Mouse (Mus musculus) brain, adult 2 months (tissue): ENCODE measurements at regions not wholly inside any gene's neighbourhood (a gene's known extent, or its start where the extent isn't known, plus 50 kb on each side); places are given as distances from the start of the nearest gene placed in this dataset.

ENCODE experiments used
- DNase-seq: peaks from one replicate; pipeline ENCODE4 v3.0.0; 2011; ENCODE audit warnings: low read depth, low spot score

DNA sequence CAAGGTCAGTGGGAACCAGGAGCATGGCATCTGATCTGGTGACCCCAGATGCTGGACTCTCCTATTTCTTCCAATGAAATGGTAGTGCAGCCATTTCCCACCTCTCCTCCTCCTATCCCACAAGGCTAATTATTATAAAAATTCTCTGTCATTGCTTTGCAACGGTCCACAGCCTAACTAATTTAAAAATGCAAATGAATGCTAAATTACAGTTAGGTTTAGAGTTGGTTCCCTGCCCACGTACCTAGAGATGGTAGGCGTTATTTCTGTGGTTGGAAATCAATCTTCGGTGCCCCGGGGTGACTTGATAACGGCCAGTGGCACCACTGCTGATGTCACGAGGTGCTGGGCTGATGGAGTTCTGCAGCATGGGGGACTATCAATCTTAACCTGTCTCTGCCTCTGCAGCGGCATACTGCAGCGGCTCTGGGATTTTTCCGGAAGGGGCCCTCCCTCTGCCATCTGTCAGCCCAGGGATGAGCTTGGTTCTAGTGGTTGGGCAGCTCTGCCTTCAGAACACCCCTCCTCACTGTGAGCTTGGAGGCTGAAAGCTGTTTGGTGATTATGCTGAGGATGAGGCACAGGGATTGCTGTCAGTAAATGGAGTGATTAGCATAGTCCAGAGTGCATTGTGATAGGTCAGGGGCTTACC, 66.5 kb downstream of the Nmur2 start:
- peak; percentile 64 for DNase-seq

DNA sequence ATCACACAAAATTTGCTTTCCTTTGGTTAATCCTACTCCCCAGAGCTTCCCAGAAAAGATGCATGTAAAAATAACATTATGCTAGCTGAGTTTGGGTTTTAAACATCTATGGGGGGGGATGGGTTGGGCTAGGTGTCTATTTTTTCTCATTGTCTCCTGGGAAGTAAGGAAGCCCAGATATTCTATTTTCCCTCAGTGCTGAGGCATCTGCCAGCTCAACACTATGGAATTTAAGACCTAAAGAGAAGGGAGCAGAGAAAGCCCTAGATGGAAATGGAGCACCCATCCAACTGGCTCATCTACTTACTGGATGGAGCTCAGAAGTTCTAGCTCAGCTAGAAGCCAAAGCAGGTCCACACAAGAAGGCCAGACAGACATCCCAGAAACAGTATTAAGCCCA, 74.2 kb downstream of the Nmur2 start:
- DNase-seq, result no peak

DNA sequence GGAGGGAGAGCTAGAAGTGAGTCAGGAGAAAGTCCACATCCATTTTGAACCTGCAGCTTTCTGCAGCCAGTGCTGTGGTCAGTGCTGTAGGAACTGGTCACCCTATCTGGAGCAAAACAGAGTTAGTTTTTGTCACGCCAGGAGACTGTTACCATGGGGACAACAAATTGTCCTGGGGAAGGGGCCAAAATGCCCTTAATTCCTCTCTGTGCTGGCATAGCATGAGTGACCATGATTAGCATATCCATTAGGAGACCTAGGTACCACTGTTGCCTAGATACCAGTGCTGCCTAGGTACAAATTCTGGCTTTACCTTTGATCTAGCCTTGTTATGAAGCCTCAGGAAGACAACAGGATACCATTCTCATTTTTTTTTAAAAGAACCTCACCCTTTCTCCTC, 82.4 kb downstream of the Nmur2 start:
- peak; percentile 13 for DNase-seq

DNA sequence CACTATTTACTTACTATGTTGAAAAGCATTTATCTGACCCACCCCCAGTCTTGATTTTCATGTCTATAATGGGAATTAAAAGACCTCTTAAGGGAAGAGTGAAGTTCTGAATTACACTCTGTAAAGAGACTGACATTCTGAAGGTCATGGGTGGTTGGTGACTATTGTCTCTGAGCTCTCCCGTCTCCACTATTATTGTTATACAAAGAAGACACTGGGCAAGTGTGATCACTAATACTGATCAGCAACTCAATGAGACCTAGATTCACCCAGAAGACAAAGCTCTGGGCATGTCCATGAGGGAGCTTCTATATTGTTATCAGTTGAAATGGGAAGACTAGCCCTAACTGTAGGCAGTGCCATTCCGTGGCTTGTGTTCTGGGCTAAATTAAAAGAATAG, 83.5 kb downstream of the Nmur2 start:
- no peak for DNase-seq

DNA sequence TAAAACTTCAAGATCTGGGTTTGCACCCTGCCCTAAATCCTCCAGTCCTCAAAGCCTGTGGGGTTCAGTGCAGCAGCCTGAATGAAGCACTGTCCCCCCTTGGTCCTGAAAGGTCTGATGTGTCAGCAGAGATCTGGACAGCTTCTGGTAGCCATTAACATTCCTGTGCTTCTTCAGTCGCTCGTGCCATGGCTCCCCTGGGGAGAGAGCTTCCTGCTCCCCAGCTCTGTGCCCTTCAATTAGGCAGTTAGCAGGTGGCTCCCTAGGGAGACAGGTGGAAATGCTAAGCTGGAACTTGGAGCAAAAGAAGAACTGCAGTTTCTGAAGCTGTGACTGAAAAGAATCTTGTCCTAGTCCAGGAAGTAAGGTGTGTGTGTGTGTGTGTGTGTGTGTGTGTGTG, 87.1 kb downstream of the Nmur2 start:
- DNase-seq, result no peak

DNA sequence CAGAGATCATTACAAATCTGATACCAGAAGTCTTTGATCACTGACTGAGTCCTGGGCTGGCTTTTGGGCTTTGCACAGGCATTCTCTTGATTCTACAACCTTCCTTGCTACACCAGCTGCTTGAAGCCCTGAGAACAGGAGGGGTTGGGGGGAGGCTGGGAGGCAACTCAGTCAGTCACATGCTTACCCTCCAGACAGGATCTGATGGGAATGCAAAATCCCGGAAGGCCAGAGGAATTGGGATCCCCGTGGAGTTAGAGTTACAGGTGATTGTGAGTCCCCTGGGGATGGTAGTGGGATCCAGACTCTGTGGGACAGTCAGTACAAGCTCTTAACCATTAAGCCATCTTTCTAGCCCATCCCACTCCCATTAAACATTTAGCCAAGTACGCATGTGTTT, 91.2 kb downstream of the Nmur2 start:
- DNase-seq, result no peak

DNA sequence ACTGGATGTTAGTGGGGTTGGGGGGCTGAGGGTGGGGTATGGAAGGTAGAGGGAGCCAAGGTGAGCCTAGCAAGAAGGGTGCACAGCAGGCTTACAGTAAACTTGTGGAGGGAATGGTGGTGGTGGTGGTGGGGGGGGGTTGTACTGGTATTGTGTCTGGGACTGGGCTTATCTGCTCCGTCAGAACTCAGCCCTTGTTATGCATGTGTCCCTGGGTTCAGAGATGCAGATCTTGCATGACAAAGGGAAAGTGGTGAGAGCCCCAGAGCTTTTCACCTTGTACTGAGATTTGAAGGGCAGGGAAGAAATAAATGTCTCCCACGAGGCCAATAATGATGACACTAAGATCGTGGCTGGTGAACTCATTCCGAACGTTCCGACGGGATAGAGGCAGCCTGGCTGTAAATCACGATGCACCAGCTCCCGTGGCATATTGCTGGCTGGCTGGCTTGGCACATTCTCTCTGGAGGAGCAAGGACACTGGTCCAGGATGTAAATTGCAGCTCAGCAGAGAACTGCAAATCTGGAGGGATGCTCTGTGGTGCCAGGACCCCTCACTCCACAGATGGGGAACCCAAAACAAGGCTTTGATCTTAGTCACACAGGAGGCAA, 94.1 kb downstream of the Nmur2 start:
- peak; percentile 25 for DNase-seq

DNA sequence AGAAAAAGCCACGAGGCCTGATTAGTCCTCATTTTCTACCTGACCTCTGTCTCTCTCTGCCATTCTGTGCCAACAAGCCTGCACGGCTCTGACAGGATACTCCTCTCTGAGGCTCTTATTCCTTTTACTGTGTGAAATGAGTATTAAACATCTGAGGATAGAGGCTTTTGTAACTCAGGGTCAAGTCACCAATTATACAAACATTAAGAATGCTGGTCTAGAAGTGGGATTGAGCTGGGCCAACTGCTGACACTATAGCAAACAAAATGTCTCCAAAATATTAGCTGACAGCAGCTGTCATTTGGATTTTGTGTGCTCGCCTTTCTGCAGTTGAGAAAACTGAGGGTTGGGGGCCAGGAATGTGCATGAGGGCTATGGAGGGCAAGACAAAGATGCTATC, 94.8 kb downstream of the Nmur2 start:
- no peak for DNase-seq

DNA sequence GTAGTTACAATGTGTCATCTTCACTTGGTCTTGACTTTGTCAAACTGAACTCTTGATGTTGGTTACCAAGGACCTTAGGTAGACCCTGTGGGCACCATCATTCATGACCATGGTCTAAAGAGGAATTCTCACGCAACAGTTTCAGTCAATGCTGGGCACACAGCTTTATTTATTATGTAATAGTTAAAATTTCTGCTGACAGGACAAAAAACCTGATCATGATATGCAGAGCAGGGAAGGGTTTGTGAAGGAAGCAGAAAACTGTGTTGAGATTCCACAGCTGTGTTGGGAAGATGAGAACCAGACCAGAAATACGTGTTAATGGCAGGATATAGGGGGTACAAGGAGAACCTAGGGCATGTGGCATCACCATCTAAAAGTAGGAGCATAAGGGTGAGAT, 100.8 kb downstream of the Nmur2 start:
- DNase-seq, result no peak

DNA sequence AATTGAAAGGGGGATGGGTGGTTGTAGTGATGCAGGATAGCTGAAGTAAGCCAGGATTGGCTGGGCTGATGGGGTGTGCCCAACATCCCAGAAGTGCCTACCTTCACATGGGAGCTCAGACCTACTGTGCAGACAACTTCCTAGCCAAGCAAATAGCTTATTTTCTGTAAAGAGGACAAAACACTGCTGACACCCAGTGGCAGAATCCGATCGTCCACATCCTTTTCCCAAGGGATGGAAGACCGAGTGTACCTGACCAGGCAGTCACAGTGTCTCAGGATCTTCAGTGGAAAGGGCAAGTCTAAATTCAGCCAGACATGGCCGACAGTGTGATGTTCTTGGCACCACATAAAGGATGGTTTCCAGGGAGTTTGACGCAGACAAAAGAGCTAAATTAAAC, 114.4 kb downstream of the Nmur2 start:
- DNase-seq, result peak; percentile 48

DNA sequence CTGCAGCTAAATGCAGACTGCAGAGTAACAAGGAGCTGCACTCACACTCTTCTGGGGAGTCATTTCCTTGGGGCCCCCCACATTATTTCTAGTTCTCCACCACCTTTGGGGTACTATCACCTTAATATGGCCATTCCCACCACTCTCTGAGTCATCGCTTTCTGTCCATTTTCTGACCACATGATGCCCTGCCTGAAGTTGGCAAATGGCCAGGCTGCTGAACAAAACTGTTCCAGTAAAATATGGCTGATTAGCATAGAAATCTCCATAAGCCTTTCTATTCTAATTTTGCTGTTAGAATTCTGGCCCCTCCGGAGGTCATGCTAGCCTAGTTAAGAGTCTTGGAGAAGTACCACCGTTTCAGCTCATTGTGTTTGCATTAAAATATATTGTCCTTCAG, 121.7 kb downstream of the Nmur2 start:
- DNase-seq, result no peak

DNA sequence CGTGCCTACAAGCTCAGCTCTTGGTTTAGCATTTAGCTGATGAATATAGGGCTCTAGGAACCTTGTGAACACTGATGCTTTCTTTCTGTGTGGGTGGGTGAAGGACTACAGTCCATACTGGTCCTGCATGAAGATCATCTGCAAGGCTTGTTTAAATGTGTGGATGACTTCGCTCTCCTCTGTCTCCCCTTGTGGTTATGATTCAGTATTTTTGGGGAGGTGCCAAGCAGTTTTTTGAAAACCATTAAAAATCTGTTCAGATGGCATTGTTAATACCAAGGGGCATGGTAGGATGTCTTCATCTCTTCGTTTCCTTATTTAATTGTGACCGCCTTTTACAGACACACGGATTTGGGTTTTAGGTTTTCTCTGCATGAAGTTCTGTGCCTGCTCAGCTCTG, 122.4 kb downstream of the Nmur2 start:
- DNase-seq, result no peak

DNA sequence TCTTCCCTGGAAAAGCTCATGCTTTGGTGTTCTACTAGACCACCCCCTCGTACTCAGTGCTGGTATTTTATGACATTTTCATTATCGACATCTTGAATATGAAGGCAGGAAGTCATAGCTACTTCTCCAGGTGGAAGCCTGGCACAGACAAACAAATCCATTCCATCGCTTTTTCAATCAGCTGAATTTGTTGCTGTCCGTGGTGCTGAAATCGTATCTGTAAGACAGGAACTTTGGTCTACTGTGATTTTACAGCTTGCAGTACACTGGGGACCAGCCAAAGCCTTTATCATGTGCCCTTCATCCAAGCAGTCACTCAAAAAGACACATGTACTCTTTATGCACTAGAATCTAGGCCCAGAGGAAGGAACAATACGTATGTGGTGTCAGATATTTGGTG, 143.3 kb downstream of the Nmur2 start:
- DNase-seq, result no peak

DNA sequence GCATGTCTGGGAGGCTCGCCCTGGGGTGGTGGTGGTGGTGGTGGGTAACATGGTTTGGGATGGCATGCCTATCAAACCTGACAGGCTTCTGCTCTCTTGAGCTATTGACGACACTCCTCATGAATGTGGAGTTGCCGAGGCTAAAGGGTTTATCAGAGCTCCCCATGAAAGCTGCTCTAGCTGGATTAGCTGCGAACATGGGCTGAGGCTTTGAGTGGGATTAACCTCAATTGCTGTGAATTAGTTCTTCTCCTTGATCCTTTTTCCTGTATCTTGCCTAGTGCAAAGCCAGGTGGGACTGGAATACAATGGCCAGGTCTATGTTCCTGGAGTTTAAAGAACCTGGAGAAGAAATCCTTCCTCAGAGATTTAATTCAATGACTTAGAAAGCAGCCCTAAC, 150.6 kb downstream of the Nmur2 start:
- no peak for DNase-seq

DNA sequence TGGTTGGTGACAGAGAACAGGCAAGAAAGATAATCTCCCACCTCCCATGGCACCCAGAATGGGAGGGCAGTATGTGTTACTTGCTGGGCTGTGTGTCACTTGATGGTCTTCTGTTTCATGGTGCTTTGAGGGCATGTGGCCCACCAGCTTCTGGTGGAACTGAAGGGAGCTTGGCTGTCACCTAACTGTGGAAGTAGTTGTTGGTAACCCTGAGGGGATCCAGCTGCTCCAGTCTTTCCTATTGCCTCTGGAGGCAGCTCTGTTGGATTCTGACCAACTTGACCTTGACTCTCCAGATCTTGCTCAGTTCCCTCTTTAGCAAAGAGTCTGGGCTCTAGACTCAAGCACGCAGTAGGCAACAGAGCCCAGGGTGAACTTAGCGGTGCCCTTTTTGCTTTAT, 162.2 kb downstream of the Nmur2 start:
- no peak for DNase-seq

DNA sequence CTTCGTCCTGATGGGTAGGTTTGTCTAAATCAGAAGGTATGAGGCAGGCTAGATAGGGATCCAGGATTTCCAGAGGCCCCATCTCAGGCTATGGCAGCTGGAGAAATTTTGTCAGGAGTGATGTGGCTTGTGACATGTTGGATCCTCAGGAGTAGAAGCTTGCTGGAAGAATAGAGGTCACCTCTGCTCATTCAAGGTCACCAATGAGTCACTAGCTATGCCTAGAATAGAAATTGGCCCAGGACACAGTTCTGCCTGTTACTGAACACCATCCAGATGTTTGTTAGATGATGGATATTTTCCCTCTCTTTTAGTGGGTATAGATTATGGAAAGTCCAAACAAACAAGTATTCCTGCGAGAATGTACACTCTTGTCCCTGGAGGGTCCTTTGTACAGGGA, 173.7 kb downstream of the Nmur2 start:
- no peak for DNase-seq

DNA sequence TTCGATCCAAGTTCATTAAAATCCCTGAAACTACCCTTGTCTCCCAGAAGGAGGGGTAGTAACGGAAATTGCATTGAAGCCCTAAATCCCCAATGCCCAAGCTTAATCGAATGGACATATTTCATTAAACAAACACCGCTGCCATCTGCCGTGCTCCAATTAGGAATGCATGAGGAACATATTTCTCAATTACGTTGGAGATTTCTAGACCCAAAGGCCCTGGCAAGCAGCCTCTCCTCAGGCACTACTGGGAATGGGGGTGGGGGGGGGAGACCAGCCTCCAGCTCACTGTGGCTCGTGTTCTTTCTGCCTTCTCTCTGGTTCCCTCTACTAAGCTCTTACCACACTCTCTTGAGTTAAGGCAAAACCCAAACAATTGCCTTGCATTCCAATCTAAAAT, 181.6 kb downstream of the Nmur2 start:
- no peak for DNase-seq

DNA sequence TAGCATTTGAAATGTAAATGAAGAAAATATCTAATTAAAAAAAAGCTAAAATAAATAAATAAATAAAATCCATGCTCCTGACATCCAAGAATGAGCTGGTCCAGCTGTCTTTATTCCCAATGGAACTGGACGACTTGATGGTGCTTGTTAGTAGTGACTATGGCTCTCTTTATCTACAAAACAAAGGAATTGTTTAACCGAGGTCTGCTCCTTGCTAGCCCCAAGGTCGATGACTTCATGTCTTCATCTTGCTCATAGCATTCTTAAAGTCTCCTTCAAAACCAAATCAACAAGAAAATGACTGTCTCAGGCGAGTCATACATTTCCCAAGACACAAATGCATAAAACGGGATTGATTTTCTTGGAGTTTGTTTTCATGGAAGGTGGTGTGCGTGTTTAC, 212.5 kb upstream of the Glra1 start:
- DNase-seq, result no peak

DNA sequence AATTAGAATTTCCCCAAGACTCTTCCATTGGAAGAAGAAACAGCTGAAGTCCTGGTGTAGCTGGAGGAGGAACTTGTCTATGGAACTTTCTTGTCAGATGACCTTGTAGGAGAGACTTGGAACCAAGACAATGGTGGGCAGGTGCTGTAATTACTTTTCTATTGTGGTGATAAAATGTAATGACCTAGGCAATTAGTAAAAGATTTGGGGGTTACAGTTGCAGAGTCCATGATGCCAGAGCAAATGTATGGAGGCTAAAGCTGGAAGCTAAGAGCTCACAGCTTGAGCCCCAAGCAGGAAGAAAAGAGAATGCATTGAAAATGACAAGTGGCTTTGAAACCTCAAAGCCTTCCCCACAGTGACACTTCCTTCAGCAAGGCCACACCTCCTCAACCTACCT, 208.6 kb upstream of the Glra1 start:
- DNase-seq, result no peak

DNA sequence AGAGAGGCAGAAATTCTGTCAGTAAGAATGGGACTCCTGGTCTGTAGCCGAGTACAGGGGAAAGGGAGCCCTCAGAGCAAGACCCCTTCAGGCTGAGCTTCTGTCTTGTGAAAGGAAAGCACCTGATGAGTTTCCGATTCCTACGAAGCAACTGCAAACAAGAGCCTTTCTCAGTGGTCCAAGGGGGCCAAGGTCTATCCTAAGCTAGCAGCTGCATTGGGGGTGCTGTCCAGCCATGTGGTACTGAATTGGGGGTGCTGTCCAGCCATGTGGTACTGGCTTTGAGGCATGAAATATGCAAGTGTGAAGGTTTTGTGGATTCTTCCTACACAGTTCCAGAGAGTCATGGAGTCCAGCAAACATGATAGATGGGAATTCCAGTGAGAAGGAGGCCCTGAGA, 202.7 kb upstream of the Glra1 start:
- no peak for DNase-seq

DNA sequence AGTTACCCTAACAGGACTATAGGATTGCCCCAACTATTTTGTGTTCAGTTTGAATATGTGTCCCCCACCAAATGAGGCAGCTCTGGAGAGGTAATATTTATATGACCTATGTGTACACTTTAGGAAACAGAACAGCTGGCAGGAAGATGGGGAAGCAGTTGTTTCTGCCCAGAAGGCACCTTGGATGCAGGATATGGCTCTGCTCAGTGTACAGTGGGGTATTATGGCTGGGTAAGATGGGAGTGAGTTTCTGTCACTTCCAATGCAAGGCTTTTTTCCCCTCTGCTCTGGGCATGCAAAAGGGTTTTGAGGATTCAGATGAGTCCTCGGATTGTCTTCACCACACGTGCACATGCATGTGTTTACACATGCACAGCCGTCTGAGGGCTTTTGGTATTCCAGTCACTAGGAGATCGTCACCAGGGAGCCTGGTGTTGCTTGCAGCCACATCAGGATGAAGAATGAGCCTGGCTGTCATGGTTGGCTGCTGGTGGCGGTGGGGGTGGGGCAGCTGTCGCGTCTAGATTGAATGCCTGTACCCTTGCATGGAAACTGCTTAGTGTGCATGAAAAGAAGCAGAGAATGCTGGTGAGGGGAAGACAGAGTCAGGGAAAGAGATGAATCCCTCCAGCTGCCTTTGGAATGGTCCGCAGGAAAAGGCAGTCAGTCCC, 183.3 kb upstream of the Glra1 start:
- no peak for DNase-seq

DNA sequence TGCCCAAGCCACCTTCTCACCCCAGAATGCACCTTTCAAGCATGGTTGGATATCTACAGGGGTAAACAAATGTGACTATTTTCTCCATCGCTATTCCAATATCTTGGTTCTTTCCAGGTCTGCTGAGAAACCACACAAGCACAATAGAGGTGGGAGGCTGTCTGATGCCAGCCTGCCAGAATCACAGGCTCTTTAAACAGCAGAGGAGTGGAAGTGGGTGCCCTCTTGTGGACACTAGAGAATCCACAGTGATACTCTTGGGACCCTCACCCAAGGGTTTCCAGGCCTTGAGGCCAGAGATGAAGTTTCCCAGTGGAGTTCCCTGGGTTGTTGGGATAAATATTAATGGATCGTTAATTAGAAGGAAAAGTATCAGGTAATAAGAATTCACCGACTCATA, 181.6 kb upstream of the Glra1 start:
- peak; percentile 29 for DNase-seq

DNA sequence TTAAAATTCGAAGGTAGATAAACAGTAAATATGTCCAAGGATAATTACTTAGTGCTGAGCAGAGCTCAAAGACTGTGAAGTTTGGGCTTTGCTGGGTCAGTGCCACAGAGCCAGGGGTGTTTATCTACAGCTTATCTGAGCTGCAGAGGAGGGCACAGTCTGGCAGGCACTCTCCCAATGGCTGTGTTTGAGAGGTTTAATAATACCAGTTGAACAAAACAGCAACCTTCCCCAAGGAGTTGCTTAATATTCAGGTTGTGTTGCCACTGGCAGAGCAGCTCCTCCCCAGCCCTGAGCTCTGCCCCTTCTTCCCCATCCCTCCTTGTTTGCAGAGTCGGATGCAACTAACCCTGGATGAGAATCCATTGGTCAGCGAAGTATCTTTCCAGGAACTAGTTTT, 173.0 kb upstream of the Glra1 start:
- DNase-seq, result no peak
